Mouse (Mus musculus): ENCODE data around the gene Plin5. TPM values are rescaled to one million over a fixed set of nuclear protein-coding genes. Genes with fewer than 3 reads are reported as not detected.
"Not testable (repeated sequence)": the region's sequence is repeated elsewhere in the genome, so short reads cannot be mapped to it uniquely, and the experiment has no call there.

The Plin5 gene
- polyA plus RNA-seq, 1 experiment from 2014 or later = not detected

DNA sequence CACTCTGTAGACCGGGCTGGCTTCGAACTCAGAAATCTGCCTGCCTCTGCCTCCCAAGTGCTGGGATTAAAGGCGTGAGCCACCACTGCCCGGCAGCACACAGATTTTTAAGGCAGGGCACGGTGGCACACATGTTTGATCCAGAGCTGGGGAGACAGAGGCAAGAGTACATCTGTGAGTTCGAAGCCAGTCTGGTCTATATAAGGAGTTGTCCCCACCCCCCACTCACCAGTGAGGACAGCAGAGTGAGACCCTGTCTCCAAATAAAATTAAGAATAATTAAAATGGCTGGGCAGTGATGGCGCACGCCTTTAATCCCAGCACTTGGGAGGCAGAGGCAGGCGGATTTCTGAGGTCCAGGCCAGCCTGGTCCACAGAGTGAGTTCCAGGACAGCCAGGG lies 39.0 kb downstream of the Plin5 start:
- peak overlapping the region; percentile 59; the same call in 1 of the 2 replicates for H3K27ac ChIP-seq
- peak overlapping the region; percentile 91; the same call in 1 of the 2 replicates for H3K4me3 ChIP-seq (replicated peaks)
- not testable (repeated sequence) for ATAC-seq (ENCODE audit: low FRiP score); H3K9me3 ChIP-seq; H3K9ac ChIP-seq; H3K27me3 ChIP-seq
- H3K36me3 ChIP-seq (replicated peaks) = peaks cover 13% of the 10 kb centered on the region
- 72% methylated on average over 9 of the region's 9 CpGs for WGBS
- peaks cover 47% of the 10 kb centered on the region for H3K4me1 ChIP-seq
- peak overlapping the region; percentile 42 for H3K4me2 ChIP-seq

DNA sequence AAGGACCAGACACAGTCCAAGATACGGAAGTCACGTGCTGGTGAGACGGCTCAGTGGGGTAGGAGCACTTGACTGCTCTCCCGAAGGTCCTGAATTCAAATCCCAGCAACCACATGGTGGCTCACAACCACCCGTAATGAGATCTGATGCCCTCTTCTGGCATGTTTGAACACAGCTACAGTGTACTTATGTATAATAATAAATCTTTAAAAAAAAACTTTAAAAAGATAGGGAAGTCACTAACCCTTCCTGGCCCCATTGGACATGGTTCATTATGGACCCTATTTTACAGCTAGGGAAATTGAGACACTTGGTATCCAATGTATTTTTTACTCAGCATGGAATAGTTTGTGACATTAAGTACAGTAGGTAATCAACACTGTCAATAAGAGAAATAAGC lies 39.9 kb downstream of the Plin5 start:
- ATAC-seq (ENCODE audit: low FRiP score) = no peak
- WGBS = 95% methylated on average over 5 of the region's 5 CpGs
- H3K4me1 ChIP-seq = peaks cover 47% of the 10 kb centered on the region

DNA sequence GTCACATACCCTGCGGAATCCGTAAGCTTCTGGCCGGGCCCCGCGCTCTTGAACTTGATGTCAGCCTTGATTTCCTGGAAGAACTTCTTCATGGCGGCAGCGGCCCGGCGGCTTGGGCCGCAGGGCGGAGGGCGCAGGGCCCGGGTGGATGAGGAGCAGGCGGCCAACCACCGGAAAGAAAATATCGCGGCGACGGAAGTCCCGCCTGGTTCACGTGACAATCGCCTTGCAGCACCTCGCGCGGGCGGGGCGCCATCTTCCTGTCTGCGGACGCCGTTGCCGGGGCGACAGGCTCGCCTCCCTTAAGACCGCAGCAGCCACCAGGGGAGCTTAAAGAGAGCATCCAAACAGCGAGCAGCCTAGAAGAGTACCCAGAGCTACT lies 42.6 kb downstream of the Plin5 start, which contains the start of gene Ubxn6:
Gene Ubxn6 (minus strand): TSS at position 202 of the 382 bp plus-strand sequence.
- under 1% methylated on average over 35 of the region's 35 CpGs for WGBS
- H3K36me3 ChIP-seq (replicated peaks) = peaks cover 32% of the 10 kb centered on the region

More for the DNA sequence above, 39.9 kb downstream of the Plin5 start:
- H3K27ac ChIP-seq = no peak overlapping the region
- no peak overlapping the region for H3K9ac ChIP-seq
- no peak overlapping the region for H3K4me3 ChIP-seq (replicated peaks)
- no peaks in the 10 kb centered on the region for H3K9me3 ChIP-seq
- H3K36me3 ChIP-seq (replicated peaks) = peaks cover 10% of the 10 kb centered on the region
- no peak overlapping the region for H3K4me2 ChIP-seq
- no peaks in the 10 kb centered on the region for H3K27me3 ChIP-seq

DNA sequence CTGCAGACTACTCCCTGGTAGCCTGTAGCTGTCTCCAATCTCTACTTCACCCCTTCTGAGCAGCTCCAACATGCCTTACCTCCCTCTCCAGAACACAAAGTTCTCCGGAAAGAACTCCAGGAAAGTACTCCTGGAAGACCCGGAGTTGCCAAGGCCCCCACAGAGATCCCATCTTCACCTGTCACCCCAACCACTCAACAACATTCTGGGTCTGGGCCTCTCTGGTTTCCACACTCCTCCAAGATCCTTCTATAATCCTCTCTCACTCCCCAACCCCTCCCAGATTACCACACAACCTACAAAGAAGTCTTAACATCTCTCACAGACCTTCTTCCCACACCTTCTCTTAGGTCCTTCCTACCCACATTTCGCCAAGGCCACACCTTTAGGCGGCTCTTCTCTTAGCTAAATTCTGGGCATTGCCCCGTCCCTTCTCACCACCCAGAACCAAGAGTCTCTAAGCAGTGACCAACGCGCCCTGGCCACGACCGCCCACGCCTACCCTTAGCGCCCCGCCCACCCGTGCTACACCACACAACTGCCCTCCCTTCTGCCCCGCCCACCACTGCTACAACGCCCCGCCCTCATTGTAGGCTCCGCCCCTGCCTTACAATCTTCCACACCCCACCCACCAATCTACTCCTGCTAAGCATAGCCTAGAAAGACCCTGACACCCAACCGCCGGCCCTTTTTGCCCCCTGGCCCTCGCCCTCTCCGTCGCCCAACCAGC lies 43.1 kb downstream of the Plin5 start:
- WGBS = 9% methylated on average over 21 of the region's 22 CpGs

More for the DNA sequence above, 42.6 kb downstream of the Plin5 start, which contains the start of gene Ubxn6:
- Histone ChIP-seq H3K27me3 (no peaks in the 10 kb centered on the region), H3K4me1 (peaks cover 22% of the 10 kb centered on the region), H3K9ac (peak within 1 kb of the TSS; percentile 71), H3K4me3 (replicated peaks) (peak within 1 kb of the TSS; percentile 62), H3K4me2 (peak within 1 kb of the TSS; percentile 76), H3K9me3 (no peaks in the 10 kb centered on the region), H3K27ac (peak within 1 kb of the TSS; percentile 92)
- peak; percentile 56 for ATAC-seq (ENCODE audit: low FRiP score)

DNA sequence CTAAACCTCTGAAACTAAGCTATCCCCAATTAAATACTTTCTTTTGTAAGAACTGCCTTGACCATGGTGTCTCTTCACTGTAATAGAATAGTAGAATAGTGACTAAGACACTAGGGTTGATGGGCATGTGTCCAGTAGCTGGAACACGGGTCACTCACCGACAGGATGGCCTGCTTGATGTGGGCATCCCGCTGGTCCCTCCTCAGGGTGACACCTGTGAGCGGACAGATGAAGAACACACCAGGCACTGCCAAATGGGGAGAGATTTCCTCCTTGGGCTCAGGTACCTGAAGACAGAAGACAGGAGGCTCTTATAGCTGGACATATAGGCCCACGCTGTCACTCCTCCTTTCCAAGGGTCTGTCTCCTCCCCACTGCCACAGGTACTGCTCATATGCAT lies 45.2 kb downstream of the Plin5 start:
- Histone ChIP-seq H3K4me3 (replicated peaks) (no peak overlapping the region), H3K9me3 (no peaks in the 10 kb centered on the region), H3K27me3 (no peaks in the 10 kb centered on the region), H3K36me3 (replicated peaks) (peaks cover 58% of the 10 kb centered on the region), H3K4me1 (peaks cover 19% of the 10 kb centered on the region), H3K4me2 (no peak overlapping the region), H3K27ac (no peak overlapping the region), H3K9ac (no peak overlapping the region)
- WGBS = 91% methylated on average over 5 of the region's 5 CpGs
- no peak for ATAC-seq (ENCODE audit: low FRiP score)

More for the DNA sequence above, 43.1 kb downstream of the Plin5 start:
- Histone ChIP-seq H3K4me1 (peaks cover 22% of the 10 kb centered on the region), H3K4me2 (peak overlapping the region; percentile 76), H3K9me3 (no peaks in the 10 kb centered on the region), H3K9ac (peak overlapping the region; percentile 71), H3K36me3 (replicated peaks) (peaks cover 38% of the 10 kb centered on the region), H3K27ac (peak overlapping the region; percentile 92), H3K27me3 (no peaks in the 10 kb centered on the region), H3K4me3 (replicated peaks) (peak overlapping the region; percentile 62)
- ATAC-seq (ENCODE audit: low FRiP score) = peak; percentile 14

- ATAC-seq (ENCODE audit: low FRiP score) = no peak
- H3K27me3 ChIP-seq = no peaks in the 10 kb centered on the region
- peaks cover 69% of the 10 kb centered on the region for H3K36me3 ChIP-seq (replicated peaks)
- H3K27ac ChIP-seq = no peak overlapping the region
- no peaks in the 10 kb centered on the region for H3K9me3 ChIP-seq
- no peak overlapping the region for H3K4me3 ChIP-seq (replicated peaks)
- no peak overlapping the region for H3K9ac ChIP-seq
- H3K4me1 ChIP-seq = peaks cover 19% of the 10 kb centered on the region
- no peak overlapping the region for H3K4me2 ChIP-seq
Measured at GRCm38 (mm10) chr17:56071126-56071525, 46.3 kb downstream of the Plin5 start.

DNA sequence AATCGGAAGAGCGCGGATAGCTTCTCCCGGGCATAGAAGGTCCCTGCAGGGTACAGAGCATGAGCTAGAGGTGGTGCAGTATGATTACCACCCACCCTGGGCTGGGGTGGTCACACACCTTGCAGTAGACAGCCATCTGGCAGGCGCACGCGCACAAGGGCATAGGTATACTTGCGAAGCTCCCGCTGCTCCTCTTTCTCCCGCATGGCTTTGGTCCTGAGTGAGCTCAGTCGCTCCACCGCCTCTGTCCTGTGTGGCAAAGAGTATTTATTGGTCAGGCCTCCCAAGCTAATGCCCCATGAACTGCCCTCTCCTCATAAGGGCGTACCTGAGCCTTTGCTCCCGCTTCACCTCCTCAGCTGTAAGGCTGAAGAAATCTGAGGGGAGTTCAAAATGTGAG lies 48.3 kb downstream of the Plin5 start:
- no peaks in the 10 kb centered on the region for H3K27me3 ChIP-seq
- no peak overlapping the region for H3K4me3 ChIP-seq (replicated peaks)
- no peaks in the 10 kb centered on the region for H3K9me3 ChIP-seq
- H3K4me2 ChIP-seq = no peak overlapping the region
- no peak overlapping the region for H3K27ac ChIP-seq
- ATAC-seq (ENCODE audit: low FRiP score) = no peak
- no peak overlapping the region for H3K9ac ChIP-seq
- 96% methylated on average over 14 of the region's 14 CpGs for WGBS
- H3K36me3 ChIP-seq (replicated peaks) = peaks cover 90% of the 10 kb centered on the region
- H3K4me1 ChIP-seq = peaks cover 6% of the 10 kb centered on the region

- Histone ChIP-seq H3K4me2 (no peak overlapping the region), H3K27ac (no peak overlapping the region), H3K36me3 (replicated peaks) (peaks cover 100% of the 10 kb centered on the region), H3K9me3 (no peaks in the 10 kb centered on the region), H3K9ac (no peak overlapping the region), H3K27me3 (no peaks in the 10 kb centered on the region), H3K4me1 (no peaks in the 10 kb centered on the region), H3K4me3 (replicated peaks) (no peak overlapping the region)
- ATAC-seq (ENCODE audit: low FRiP score) = no peak
Measured at GRCm38 (mm10) chr17:56066451-56066850, 50.9 kb downstream of the Plin5 start.

DNA sequence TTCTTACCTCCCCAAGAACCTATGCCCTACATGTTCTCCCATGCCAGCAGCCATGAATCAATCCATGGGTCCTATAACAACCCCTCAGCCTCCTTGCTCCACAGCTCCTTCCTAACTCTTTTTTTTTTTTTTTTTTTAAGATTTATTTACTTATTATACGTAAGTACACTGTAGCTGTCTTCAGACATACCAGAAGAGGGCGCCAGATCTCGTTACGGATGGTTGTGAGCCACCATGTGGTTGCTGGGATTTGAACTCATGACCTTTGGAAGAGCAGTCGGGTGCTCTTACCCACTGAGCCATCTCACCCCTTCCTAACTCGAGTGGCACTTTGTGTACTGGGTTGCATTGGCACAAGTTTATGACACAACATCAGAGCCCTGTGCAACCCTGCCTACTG lies 51.7 kb downstream of the Plin5 start:
- not testable (repeated sequence) for H3K4me2 ChIP-seq; H3K9me3 ChIP-seq; H3K4me1 ChIP-seq; ATAC-seq (ENCODE audit: low FRiP score); H3K9ac ChIP-seq; H3K27me3 ChIP-seq; H3K4me3 ChIP-seq (replicated peaks); H3K27ac ChIP-seq
- WGBS = 84% methylated on average over 6 of the region's 6 CpGs
- peaks cover 100% of the 10 kb centered on the region for H3K36me3 ChIP-seq (replicated peaks)

GRCm38 (mm10) chr17:56062081-56062480 lies 55.3 kb downstream of the Plin5 start:
- H3K4me2 ChIP-seq = no peak overlapping the region
- H3K9me3 ChIP-seq = no peaks in the 10 kb centered on the region
- ATAC-seq (ENCODE audit: low FRiP score) = no peak
- H3K4me3 ChIP-seq (replicated peaks) = no peak overlapping the region
- 95% methylated on average over 7 of the region's 7 CpGs for WGBS
- H3K36me3 ChIP-seq (replicated peaks) = peaks cover 99% of the 10 kb centered on the region
- no peak overlapping the region for H3K27ac ChIP-seq
- no peaks in the 10 kb centered on the region for H3K27me3 ChIP-seq
- no peaks in the 10 kb centered on the region for H3K4me1 ChIP-seq
- no peak overlapping the region for H3K9ac ChIP-seq

Other genes with a start within 250 kb of the Plin5 start
- 11.4 TPM in 2 replicates for gene Zfp119a, start 238.7 kb downstream of the Plin5 start, polyA plus RNA-seq (2016; fragmentation: Nextera tagmentation; extraction: Ambion mirVana)
- 13.2 and 13.5 TPM in 2 replicates for gene Zfp959, start 225.5 kb downstream of the Plin5 start, polyA plus RNA-seq (2016; fragmentation: Nextera tagmentation; extraction: Ambion mirVana)
- gene Zfp119b, start 168.1 kb downstream of the Plin5 start, polyA plus RNA-seq (2016; fragmentation: Nextera tagmentation; extraction: Ambion mirVana) = 4.8 and 5.6 TPM in 2 replicates
- gene Ebi3, start 165.0 kb downstream of the Plin5 start, polyA plus RNA-seq (2016; fragmentation: Nextera tagmentation; extraction: Ambion mirVana) = 2.3 TPM in 2 replicates
- 28.0 and 29.1 TPM in 2 replicates for gene Yju2, start 158.5 kb downstream of the Plin5 start, polyA plus RNA-seq (2016; fragmentation: Nextera tagmentation; extraction: Ambion mirVana)
- gene Shd, start 147.1 kb downstream of the Plin5 start, polyA plus RNA-seq (2016; fragmentation: Nextera tagmentation; extraction: Ambion mirVana) = 81.1 and 94.0 TPM in 2 replicates
- gene Fsd1, start 131.1 kb downstream of the Plin5 start, polyA plus RNA-seq (2016; fragmentation: Nextera tagmentation; extraction: Ambion mirVana) = 79.7 and 82.4 TPM in 2 replicates
- 4.2 and 4.6 TPM in 2 replicates for gene Stap2, start 112.0 kb downstream of the Plin5 start, polyA plus RNA-seq (2016; fragmentation: Nextera tagmentation; extraction: Ambion mirVana)
- 184 and 186 TPM in 2 replicates for gene Mpnd, start 111.9 kb downstream of the Plin5 start, polyA plus RNA-seq (2016; fragmentation: Nextera tagmentation; extraction: Ambion mirVana)
- gene Sh3gl1, start 81.0 kb downstream of the Plin5 start, polyA plus RNA-seq (2016; fragmentation: Nextera tagmentation; extraction: Ambion mirVana) = 130 and 135 TPM in 2 replicates
- 39.1 and 43.4 TPM in 2 replicates for gene Chaf1a, start 77.2 kb downstream of the Plin5 start, polyA plus RNA-seq (2016; fragmentation: Nextera tagmentation; extraction: Ambion mirVana)
- 49.7 and 50.8 TPM in 2 replicates for gene Ubxn6, start 42.6 kb downstream of the Plin5 start, polyA plus RNA-seq (2016; fragmentation: Nextera tagmentation; extraction: Ambion mirVana)
- gene Hdgfl2, start 38.0 kb downstream of the Plin5 start, polyA plus RNA-seq (2016; fragmentation: Nextera tagmentation; extraction: Ambion mirVana) = 183 and 188 TPM in 2 replicates
- 0.06 and 0.18 TPM in 2 replicates for gene Plin4, start 7.8 kb downstream of the Plin5 start, polyA plus RNA-seq (2016; fragmentation: Nextera tagmentation; extraction: Ambion mirVana)
- 0.18 and 0.27 TPM in 2 replicates for gene Lrg1, start 4.4 kb upstream of the Plin5 start, polyA plus RNA-seq (2016; fragmentation: Nextera tagmentation; extraction: Ambion mirVana)
- 4.8 and 5.4 TPM in 2 replicates for gene Sema6b, start 22.7 kb upstream of the Plin5 start, polyA plus RNA-seq (2016; fragmentation: Nextera tagmentation; extraction: Ambion mirVana)
- gene Tnfaip8l1, start 44.9 kb upstream of the Plin5 start, polyA plus RNA-seq (2016; fragmentation: Nextera tagmentation; extraction: Ambion mirVana) = 7.5 TPM in 2 replicates
- 54.5 and 57.3 TPM in 2 replicates for gene Mydgf, start 66.3 kb upstream of the Plin5 start, polyA plus RNA-seq (2016; fragmentation: Nextera tagmentation; extraction: Ambion mirVana)
- 43.4 and 48.6 TPM in 2 replicates for gene Dpp9, start 101.3 kb upstream of the Plin5 start, polyA plus RNA-seq (2016; fragmentation: Nextera tagmentation; extraction: Ambion mirVana)
- gene Fem1a, start 139.2 kb upstream of the Plin5 start, polyA plus RNA-seq (2016; fragmentation: Nextera tagmentation; extraction: Ambion mirVana) = 18.2 and 20.3 TPM in 2 replicates
- gene Ticam1, start 159.2 kb upstream of the Plin5 start, polyA plus RNA-seq (2016; fragmentation: Nextera tagmentation; extraction: Ambion mirVana) = 1.5 and 1.7 TPM in 2 replicates
- gene Plin3, start 175.3 kb upstream of the Plin5 start, polyA plus RNA-seq (2016; fragmentation: Nextera tagmentation; extraction: Ambion mirVana) = 28.6 and 28.8 TPM in 2 replicates
- not detected in 2 replicates for gene Arrdc5, start 182.7 kb upstream of the Plin5 start, polyA plus RNA-seq (2016; fragmentation: Nextera tagmentation; extraction: Ambion mirVana)
- 187 and 198 TPM in 2 replicates for gene Uhrf1, start 185.7 kb upstream of the Plin5 start, polyA plus RNA-seq (2016; fragmentation: Nextera tagmentation; extraction: Ambion mirVana)
- 61.6 and 63.4 TPM in 2 replicates for gene Kdm4b, start 208.5 kb upstream of the Plin5 start, polyA plus RNA-seq (2016; fragmentation: Nextera tagmentation; extraction: Ambion mirVana)